Mouse (Mus musculus) hindbrain, postnatal 0 days (tissue): ENCODE results near the gene Slc17a7. TPM values are rescaled to one million over a fixed set of nuclear protein-coding genes. Genes with fewer than 3 reads are reported as not detected.

Experiments
- ATAC-seq: fragments of 200-750 bp; cut with Nextera tagmentation; 2 replicates; pipeline ENCODE4 v1.8.0; 2017; ENCODE audit warnings: mild to moderate bottlenecking, moderate TSS enrichment, moderate library complexity
- DNase-seq: peaks from one replicate; pipeline ENCODE4 v3.0.0-alpha.2; 2015; ENCODE audit warnings: low spot score
- H3K27ac ChIP-seq: fragments of 300-500 bp; sonication (generic); 2 replicates; pipeline ENCODE4 v1.5.1; 2014; ENCODE audit warnings: mild to moderate bottlenecking
- H3K27me3 ChIP-seq: fragments of 300-500 bp; sonication (generic); 2 replicates; pipeline ENCODE4 v1.6.1; 2014; ENCODE audit warnings: low read length, mixed read lengths; ENCODE audit not compliant: insufficient read depth
- H3K36me3 ChIP-seq: fragments of 300-500 bp; sonication (generic); 2 replicates; pipeline ENCODE4 v1.6.1; 2014; ENCODE audit warnings: low read length, mixed read lengths; ENCODE audit not compliant: insufficient read depth
- H3K4me1 ChIP-seq: fragments of 300-500 bp; sonication (generic); 2 replicates; pipeline ENCODE4 v1.6.1; 2014; ENCODE audit warnings: antibody characterized with exemption, low read length, mixed read lengths; ENCODE audit not compliant: insufficient read depth
- H3K4me2 ChIP-seq: fragments of 300-500 bp; sonication (generic); 2 replicates; pipeline ENCODE4 v1.6.1; 2014; ENCODE audit warnings: low read depth, mild to moderate bottlenecking, low read length, moderate library complexity, mixed read lengths
- H3K4me3 ChIP-seq: fragments of 300-500 bp; sonication (generic); 2 replicates; pipeline ENCODE4 v1.5.1; 2014; ENCODE audit warnings: low read length
- H3K9ac ChIP-seq: fragments of 300-500 bp; sonication (generic); replicated peaks from 2 replicates; pipeline ENCODE4 v1.6.1; 2014; ENCODE audit warnings: mild to moderate bottlenecking, low read length, moderate library complexity, mixed read lengths
- H3K9me3 ChIP-seq: fragments of 300-500 bp; sonication (generic); 2 replicates; pipeline ENCODE4 v1.6.1; 2016; ENCODE audit warnings: low read length, mixed read lengths
- CTCF ChIP-seq: IDR thresholded peaks from 2 replicates; pipeline ENCODE4 v1.5.1; 2016; ENCODE audit warnings: antibody characterized with exemption, control low read depth, low read depth
- WGBS: fragments of 180-500 bp; shearing (Covaris S2); extraction: QIAGEN DNeasy Blood & Tissue Kit; methylation state at CpG from one replicate; pipeline ENCODE4 v1.1.7; 2014; 5-methylcytosine and 5-hydroxymethylcytosine counted together
- polyA plus RNA-seq: library from polyadenylated mRNA; unstranded; fragments of >200 nt; fragmentation: Nextera tagmentation; extraction: Ambion mirVana; gene quantifications from 2 replicates; pipeline ENCODE4 v1.2.1, GENCODE M21; 2015
- total RNA-seq: library from RNA; depleted of rRNA; stranded (reverse); fragments of >200 nt; gene quantifications from 2 replicates; pipeline ENCODE4 v1.2.3, GENCODE M21; 2014

Gene Slc17a7
- total and polyA plus RNA-seq, 2 experiments from 2014 or later = 4.6 to 13.5 TPM

DNA sequence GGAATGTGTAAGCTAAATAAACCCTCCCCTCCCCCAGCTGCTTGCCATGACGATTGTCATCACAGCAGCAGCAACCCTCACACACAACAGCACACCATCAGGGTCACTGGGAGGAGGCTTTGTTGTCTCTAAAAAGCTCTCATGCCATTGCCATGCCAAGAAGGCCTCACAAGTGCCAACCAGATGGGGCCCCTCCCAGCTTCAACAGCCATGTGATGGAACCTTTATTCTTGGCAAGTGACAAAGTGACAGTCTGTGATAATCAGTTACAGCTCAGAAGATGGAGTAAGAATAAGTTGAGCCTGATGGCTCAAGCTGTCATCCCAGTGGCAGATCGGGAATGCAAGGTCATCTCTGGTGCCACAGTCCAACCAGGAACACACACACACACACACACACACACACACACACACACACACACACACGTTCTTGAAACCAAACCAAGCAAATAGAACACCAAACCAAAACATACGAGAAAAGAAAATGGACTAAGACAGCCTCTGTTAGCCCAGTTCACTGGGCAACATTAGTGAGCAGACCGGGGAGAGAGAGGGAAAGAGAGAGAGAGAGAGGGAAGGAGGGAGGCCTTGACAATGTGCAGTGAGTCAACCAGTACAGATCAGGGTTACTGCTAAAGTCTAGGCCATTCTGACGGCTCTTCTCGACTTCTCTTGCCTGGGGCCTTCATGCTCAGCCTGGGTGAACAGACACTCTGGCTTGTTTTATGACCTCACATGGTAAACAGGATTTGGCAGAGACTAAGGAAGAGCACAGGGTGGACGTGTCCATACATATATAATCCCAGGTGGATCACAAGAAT lies 23.6 kb upstream of the Slc17a7 start:
- ATAC-seq (no peak), DNase-seq (peak; percentile 34)
- Histone ChIP-seq H3K4me2 (no peak overlapping the region), H3K9me3 (no peaks in the 10 kb centered on the region), H3K36me3 (no peaks in the 10 kb centered on the region; the same call in 1 of the 2 replicates), H3K27me3 (no peaks in the 10 kb centered on the region), H3K4me3 (no peak overlapping the region), H3K27ac (no peak overlapping the region), H3K4me1 (no peaks in the 10 kb centered on the region), H3K9ac (no peak overlapping the region)
- 71% methylated on average over 8 of the region's 8 CpGs for WGBS
- no peak for TF ChIP-seq CTCF

DNA sequence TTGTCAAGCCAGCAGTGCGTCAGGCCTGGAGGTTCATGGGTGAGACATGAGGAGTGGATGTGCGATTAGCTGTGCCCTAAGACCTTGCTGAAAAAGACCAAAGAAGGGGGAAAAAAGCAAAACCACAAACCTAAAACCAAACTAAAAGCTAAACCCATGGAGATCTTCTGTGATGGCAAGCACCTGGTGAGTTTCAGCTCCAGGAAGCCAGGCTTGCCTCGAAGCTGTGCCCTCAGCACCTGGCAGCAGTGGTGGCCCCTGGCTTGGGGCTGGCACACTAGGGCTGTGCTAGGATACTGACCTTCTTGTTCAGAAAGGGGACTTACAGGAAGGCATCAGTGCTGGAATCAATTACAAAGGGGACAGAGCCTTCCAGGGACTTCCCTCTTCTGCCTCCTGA lies 22.4 kb upstream of the Slc17a7 start:
- no peak for TF ChIP-seq CTCF
- no peaks in the 10 kb centered on the region for H3K27me3 ChIP-seq
- H3K4me1 ChIP-seq = no peaks in the 10 kb centered on the region
- no peak overlapping the region for H3K27ac ChIP-seq
- H3K36me3 ChIP-seq = no peaks in the 10 kb centered on the region; the same call in 1 of the 2 replicates
- WGBS = 83% methylated on average over 3 of the region's 3 CpGs
- no peak overlapping the region for H3K4me3 ChIP-seq
- ATAC-seq (no peak), DNase-seq (no peak)
- no peaks in the 10 kb centered on the region for H3K9me3 ChIP-seq
- no peak overlapping the region for H3K4me2 ChIP-seq
- H3K9ac ChIP-seq = no peak overlapping the region

DNA sequence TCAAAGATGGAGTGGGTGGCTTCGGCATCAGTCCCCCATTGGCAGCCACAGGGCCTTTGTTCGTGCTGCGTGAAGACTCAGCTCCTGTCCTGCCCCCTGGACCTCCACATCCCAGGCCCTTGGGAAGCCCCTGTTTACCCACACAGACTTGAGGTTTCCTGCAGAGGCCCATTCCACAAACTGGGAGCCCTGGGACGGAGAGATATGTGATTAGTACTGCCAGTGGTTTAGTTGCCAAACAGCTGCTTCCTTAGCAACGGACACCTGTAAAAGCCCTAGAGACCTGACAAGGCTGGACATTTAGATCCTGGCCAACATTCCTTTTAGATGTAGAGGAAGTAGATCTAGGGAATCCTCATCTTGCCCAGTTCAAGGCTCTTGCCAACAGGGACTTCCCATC lies 21.8 kb upstream of the Slc17a7 start:
- Histone ChIP-seq H3K27ac (no peak overlapping the region), H3K36me3 (no peaks in the 10 kb centered on the region; the same call in 1 of the 2 replicates), H3K9me3 (no peaks in the 10 kb centered on the region), H3K9ac (no peak overlapping the region), H3K4me1 (no peaks in the 10 kb centered on the region), H3K27me3 (no peaks in the 10 kb centered on the region), H3K4me2 (no peak overlapping the region), H3K4me3 (no peak overlapping the region)
- TF ChIP-seq CTCF = no peak
- 90% methylated on average over 5 of the region's 5 CpGs for WGBS
- ATAC-seq (no peak), DNase-seq (no peak)

- no peak for ATAC-seq
- Histone ChIP-seq H3K4me2 (no peak overlapping the region), H3K9ac (no peak overlapping the region), H3K36me3 (no peaks in the 10 kb centered on the region; the same call in 1 of the 2 replicates), H3K27me3 (no peaks in the 10 kb centered on the region), H3K4me3 (no peak overlapping the region), H3K4me1 (no peaks in the 10 kb centered on the region), H3K27ac (no peak overlapping the region), H3K9me3 (no peaks in the 10 kb centered on the region)
- WGBS = 91% methylated on average over 13 of the region's 13 CpGs
- TF ChIP-seq CTCF = no peak
- DNase-seq = no peak
Observed at GRCm38 (mm10) chr7:45144368-45145174, 19.2 kb upstream of the Slc17a7 start.

DNA sequence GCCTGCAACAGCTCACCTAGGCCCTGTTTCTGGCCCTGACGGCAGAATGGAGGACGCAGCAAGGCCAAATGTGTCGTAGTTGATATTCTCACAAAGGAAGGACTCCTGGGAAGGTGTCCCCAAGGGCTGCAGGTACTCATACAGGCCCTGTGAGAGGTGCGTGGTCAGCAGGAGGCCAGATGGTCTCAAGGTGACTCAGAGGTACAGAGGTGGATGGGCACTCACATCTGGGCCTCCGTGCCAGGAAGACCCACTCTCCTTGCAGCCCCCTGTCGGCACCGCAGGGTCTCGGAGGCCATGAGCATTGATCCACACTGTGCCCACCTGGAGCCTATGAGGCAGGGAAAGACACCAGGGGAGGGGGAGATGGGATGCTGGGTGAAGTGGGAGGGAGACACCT lies 18.3 kb upstream of the Slc17a7 start:
- DNase-seq (no peak), ATAC-seq (no peak)
- H3K4me3 ChIP-seq = no peak overlapping the region
- H3K27ac ChIP-seq = no peak overlapping the region
- no peak overlapping the region for H3K4me2 ChIP-seq
- H3K9ac ChIP-seq = no peak overlapping the region
- no peaks in the 10 kb centered on the region for H3K27me3 ChIP-seq
- no peaks in the 10 kb centered on the region for H3K9me3 ChIP-seq
- no peaks in the 10 kb centered on the region; the same call in 1 of the 2 replicates for H3K36me3 ChIP-seq
- WGBS = 93% methylated on average over 8 of the region's 8 CpGs
- no peaks in the 10 kb centered on the region for H3K4me1 ChIP-seq
- no peak for TF ChIP-seq CTCF

GRCm38 (mm10) chr7:45147267-45147666 lies 16.5 kb upstream of the Slc17a7 start:
- Histone ChIP-seq H3K4me3 (no peak overlapping the region), H3K36me3 (no peaks in the 10 kb centered on the region; the same call in 1 of the 2 replicates), H3K27ac (no peak overlapping the region), H3K27me3 (no peaks in the 10 kb centered on the region), H3K9ac (no peak overlapping the region), H3K4me2 (no peak overlapping the region), H3K4me1 (no peaks in the 10 kb centered on the region), H3K9me3 (no peaks in the 10 kb centered on the region)
- ATAC-seq (no peak), DNase-seq (no peak)
- 91% methylated on average over 11 of the region's 11 CpGs for WGBS
- TF ChIP-seq CTCF = no peak
